Mouse (Mus musculus): ENCODE measurements at regions not wholly inside any gene's neighbourhood (a gene's known extent, or its start where the extent isn't known, plus 50 kb on each side); places are given as distances from the start of the nearest gene placed in this dataset.

GRCm38 (mm10) chr2:75376666-75377065 lies 282.4 kb upstream of the Hnrnpa3 start:
- TF ChIP-seq POLR2A (IDR thresholded peaks at IDR 0.05; ENCODE audit: control insufficient read depth, extremely low read depth, insufficient read depth, low read length, poor library complexity), result no peak
- no peak for TF ChIP-seq CTCF (IDR thresholded peaks at IDR 0.05; ENCODE audit: borderline replicate concordance, control insufficient read depth, extremely low read depth, insufficient read depth, low read length, poor library complexity)
